Comparison of ENCODE assay signal across 13 mouse cellular contexts in genomic region chr4:32336642-32337041, GRCm38 (mm10).
DNase-seq lines count a peak whose midpoint lies in the region; ATAC-seq and TF ChIP-seq lines count a peak whose summit lies in the region.
"Had no signal": no experiment of that assay in that cellular context is flagged by ENCODE, and none has a peak within 500 bp of the region (broad histone marks: within the 10 kb centered on the region; RNA-seq: fewer than 3 reads in every experiment).

No protein-coding gene starts in this region.

- no peak for TF ChIP-seq CTCF in MEL (IDR thresholded peaks at IDR 0.05 in 2 of 3, conservative IDR thresholded peaks at IDR 0.05 in 1 of 3; ENCODE audit: control insufficient read depth in 1 of 3, insufficient read depth in 1 of 3, low read depth in 2 of 3, low read length in 3 of 3, poor library complexity in 1 of 3, severe bottlenecking in 1 of 3)

- no peak for TF ChIP-seq EP300 in MEL (IDR thresholded peaks at IDR 0.05; ENCODE audit: low read depth in 1 of 2, low read length in 2 of 2)

- H3K4me2 ChIP-seq in heart, embryonic 12.5 days: peak overlapping the region; percentile 52
- H3K4me2 ChIP-seq in lung, embryonic 16.5 days (ENCODE audit: low read depth, low read length): peak overlapping the region; percentile 21; the same call in 1 of the 2 replicates
- H3K4me2 ChIP-seq in forebrain, embryonic 16.5 days (ENCODE audit: low read length): no peak overlapping the region

- no peak overlapping the region for H3K4me3 ChIP-seq in MEL (ENCODE audit: control insufficient read depth in 1 of 2, insufficient read depth in 1 of 2, low read depth in 2 of 2, low read length in 2 of 2)
- no peak overlapping the region for H3K4me3 ChIP-seq in heart, embryonic 12.5 days
- no peak overlapping the region for H3K4me3 ChIP-seq in lung, embryonic 16.5 days (ENCODE audit: low read length)
- H3K4me3 ChIP-seq in forebrain, embryonic 16.5 days (replicated peaks; ENCODE audit: low read length): no peak overlapping the region
- H3K4me3 ChIP-seq: embryonic facial prominence, embryonic 10.5 days; hindbrain, embryonic 10.5 days had no signal

- no peaks in the 10 kb centered on the region for H3K9me3 ChIP-seq in MEL (replicated peaks; ENCODE audit: insufficient read depth, low read length)
- H3K9me3 ChIP-seq in heart, embryonic 12.5 days (replicated peaks): no peaks in the 10 kb centered on the region
- H3K9me3 ChIP-seq in lung, embryonic 16.5 days (ENCODE audit: control insufficient read depth, low read length): no peaks in the 10 kb centered on the region
- no peaks in the 10 kb centered on the region for H3K9me3 ChIP-seq in forebrain, embryonic 16.5 days (ENCODE audit: control insufficient read depth, low read length)
- H3K9me3 ChIP-seq: embryonic facial prominence, embryonic 10.5 days; hindbrain, embryonic 10.5 days had no signal

- no peak overlapping the region for H3K27ac ChIP-seq in MEL (ENCODE audit: control insufficient read depth, low read depth, low read length)
- peak overlapping the region; percentile 73 for H3K27ac ChIP-seq in heart, embryonic 12.5 days (ENCODE audit: poor library complexity, severe bottlenecking)
- H3K27ac ChIP-seq in lung, embryonic 16.5 days (ENCODE audit: low read length): peak overlapping the region; percentile 15
- no peak overlapping the region; the same call in 1 of the 2 replicates for H3K27ac ChIP-seq in forebrain, embryonic 16.5 days (ENCODE audit: low read length)
- H3K27ac ChIP-seq: embryonic facial prominence, embryonic 10.5 days; hindbrain, embryonic 10.5 days; liver, embryonic 14.5 days had no signal

- no peaks in the 10 kb centered on the region for H3K79me2 ChIP-seq in MEL (ENCODE audit: control insufficient read depth, insufficient read depth, low read length, poor library complexity)

- DNase-seq in kidney, adult 8-10 months: peak; percentile 24 to 35
- DNase-seq in kidney, adult 11 months: no peak
- peak; percentile 6 for DNase-seq in MEL (ENCODE audit: low read depth, low spot score)
- DNase-seq in adrenal gland, adult 2 months: no peak
- DNase-seq in adrenal gland, postnatal 4 days (ENCODE audit: low spot score in 2 of 2): no peak
- DNase-seq: layer of hippocampus, postnatal 36 days; retina, postnatal 1 day had no signal

- WGBS in heart, embryonic 12.5 days: 19% methylated on average over 4 of the region's 4 CpGs
- 23% methylated on average over 4 of the region's 4 CpGs for WGBS in lung, embryonic 16.5 days
- WGBS in forebrain, embryonic 16.5 days: 71% methylated on average over 4 of the region's 4 CpGs

- no peak for TF ChIP-seq POLR2A in MEL (IDR thresholded peaks at IDR 0.05; ENCODE audit: control insufficient read depth in 1 of 2, insufficient read depth in 1 of 2, low read depth in 1 of 2, low read length in 2 of 2, poor library complexity in 1 of 2)

- H3K9ac ChIP-seq in MEL (ENCODE audit: control insufficient read depth, low read depth, low read length, poor library complexity, severe bottlenecking): no peak overlapping the region
- no peak overlapping the region for H3K9ac ChIP-seq in heart, embryonic 12.5 days
- no peak overlapping the region for H3K9ac ChIP-seq in lung, embryonic 16.5 days (ENCODE audit: low read length)
- H3K9ac ChIP-seq in forebrain, embryonic 16.5 days (replicated peaks; ENCODE audit: low read depth, low read length): no peak overlapping the region
- H3K9ac ChIP-seq: liver, embryonic 14.5 days had no signal

- H3K4me1 ChIP-seq in MEL (ENCODE audit: control insufficient read depth in 1 of 2, insufficient read depth in 2 of 2, low read length in 2 of 2): peaks cover 2 to 6% of the 10 kb centered on the region in 2 experiments; a peak in 2 of 4 replicates
- peaks cover 44% of the 10 kb centered on the region for H3K4me1 ChIP-seq in heart, embryonic 12.5 days (replicated peaks)
- peaks cover 26% of the 10 kb centered on the region for H3K4me1 ChIP-seq in lung, embryonic 16.5 days (replicated peaks; ENCODE audit: control insufficient read depth, insufficient read depth, low read length)
- peaks cover 18% of the 10 kb centered on the region for H3K4me1 ChIP-seq in forebrain, embryonic 16.5 days (replicated peaks; ENCODE audit: control insufficient read depth, insufficient read depth, low read length)

- peaks cover 0 to 3% of the 10 kb centered on the region in 2 experiments; a peak in 2 of 4 replicates for H3K36me3 ChIP-seq in MEL (ENCODE audit: control insufficient read depth in 1 of 2, insufficient read depth in 2 of 2, low read length in 2 of 2)
- H3K36me3 ChIP-seq in heart, embryonic 12.5 days: no peaks in the 10 kb centered on the region
- no peaks in the 10 kb centered on the region for H3K36me3 ChIP-seq in lung, embryonic 16.5 days (ENCODE audit: control insufficient read depth, insufficient read depth, low read length)
- no peaks in the 10 kb centered on the region for H3K36me3 ChIP-seq in forebrain, embryonic 16.5 days (ENCODE audit: control insufficient read depth, insufficient read depth)

- no peak for ATAC-seq in heart, embryonic 12.5 days (ENCODE audit: insufficient number of reproducible peaks, low FRiP score)
- ATAC-seq in lung, embryonic 16.5 days (ENCODE audit: low read depth): no peak
- no peak for ATAC-seq in forebrain, embryonic 16.5 days

- H3K27me3 ChIP-seq in MEL (ENCODE audit: control insufficient read depth in 1 of 2, insufficient read depth in 2 of 2, low read length in 2 of 2): peaks cover 0 to 3% of the 10 kb centered on the region in 2 experiments; a peak in 1 of 4 replicates
- H3K27me3 ChIP-seq in heart, embryonic 12.5 days (replicated peaks): no peaks in the 10 kb centered on the region
- H3K27me3 ChIP-seq in lung, embryonic 16.5 days (ENCODE audit: control insufficient read depth, insufficient read depth, low read depth, low read length): no peaks in the 10 kb centered on the region
- H3K27me3 ChIP-seq in forebrain, embryonic 16.5 days (replicated peaks; ENCODE audit: control insufficient read depth, insufficient read depth, low read length): no peaks in the 10 kb centered on the region

- no peak for TF ChIP-seq RAD21 in MEL (IDR thresholded peaks at IDR 0.05; ENCODE audit: low read depth, low read length)

TF ChIP-seq in MEL, 35 proteins besides CTCF, POLR2A, EP300 and RAD21:
- TF ChIP-seq MAFK (IDR thresholded peaks at IDR 0.05; ENCODE audit: borderline replicate concordance, low read depth, low read length) (no peak), HCFC1 (IDR thresholded peaks at IDR 0.05; ENCODE audit: low read depth, low read length) (no peak), ZKSCAN1 (IDR thresholded peaks at IDR 0.05; ENCODE audit: low read depth, low read length) (no peak), SMC3 (IDR thresholded peaks at IDR 0.05; ENCODE audit: low read depth, low read length) (no peak), NRF1 (IDR thresholded peaks at IDR 0.05; ENCODE audit: insufficient read depth, low read depth, low read length, poor library complexity, severe bottlenecking) (no peak), E2F4 (IDR thresholded peaks at IDR 0.05; ENCODE audit: borderline replicate concordance, low read depth, low read length) (no peak), CHD1 (IDR thresholded peaks at IDR 0.05; ENCODE audit: low read depth, low read length) (no peak), MAX (IDR thresholded peaks at IDR 0.05; ENCODE audit: low read length) (no peak), TAL1 (IDR thresholded peaks at IDR 0.05; ENCODE audit: low read length) (no peak)

Comparison
In these comparisons a context has a peak if more than half of its experiments do, and no peak if none do; other contexts are left out.
1. DNase-seq: peak in kidney, adult 8-10 months (2 of 2) and MEL (single experiment); none in kidney, adult 11 months (single experiment), adrenal gland, adult 2 months (single experiment) and adrenal gland, postnatal 4 days (0 of 2).
2. H3K27ac ChIP-seq: peak in heart, embryonic 12.5 days (single experiment) and lung, embryonic 16.5 days (single experiment); none in MEL (single experiment) and forebrain, embryonic 16.5 days (single experiment).